Mouse (Mus musculus) CH12.LX (cell line): ENCODE measurements around the gene Fam135a. TPM values are rescaled to one million over a fixed set of nuclear protein-coding genes. Genes with fewer than 3 reads are reported as not detected.

Source experiments
- DNase-seq: peaks from one replicate; pipeline ENCODE4 v3.0.0-alpha.2; 2013; ENCODE audit errors: extremely low read depth
- H3K27ac ChIP-seq: 2 replicates; pipeline ENCODE4 v1.5.1; 2012; ENCODE audit warnings: low read depth, mild to moderate bottlenecking, control low read depth, moderate library complexity; ENCODE audit not compliant: insufficient read depth
- H3K27me3 ChIP-seq: replicated peaks from 2 replicates; pipeline ENCODE3; 2012; ENCODE audit warnings: inconsistent platforms
- H3K36me3 ChIP-seq, 2 experiments: replicated peaks in 1 of 2; 2 replicates each; pipeline versions ENCODE3 to v1.6.1; 2012; ENCODE audit warnings: inconsistent platforms in 1 of 2, low read length in 1 of 2, mild to moderate bottlenecking in 1 of 2, mixed read lengths in 1 of 2, moderate library complexity in 1 of 2; ENCODE audit not compliant: control insufficient read depth in 1 of 2, insufficient read depth in 1 of 2
- H3K4me1 ChIP-seq, 2 experiments: 2 replicates each; pipeline ENCODE4 v1.6.1; 2012; ENCODE audit warnings: inconsistent platforms in 1 of 2, moderate library complexity in 1 of 2; ENCODE audit not compliant: insufficient read depth in 2 of 2, control insufficient read depth in 1 of 2
- H3K4me2 ChIP-seq: 2 replicates; pipeline ENCODE4 v1.6.1; 2012; ENCODE audit warnings: low read depth, mild to moderate bottlenecking, control low read depth; ENCODE audit not compliant: poor library complexity, insufficient read depth, severe bottlenecking
- H3K4me3 ChIP-seq, 3 experiments: fragments of 150-350 bp in 1 of 3; sonication (generic) in 1 of 3; replicated peaks in 1 of 3; 2 replicates each; pipeline versions ENCODE3 to v1.5.1; 2011 to 2012; ENCODE audit warnings: low read depth in 2 of 3, low read length in 2 of 3, mild to moderate bottlenecking in 2 of 3, moderate library complexity in 2 of 3, control low read depth in 1 of 3, improper control_type of control experiment in 1 of 3, inconsistent platforms in 1 of 3, mixed read lengths in 1 of 3; ENCODE audit not compliant: poor library complexity in 1 of 3
- H3K79me2 ChIP-seq: replicated peaks from 2 replicates; pipeline ENCODE4 v1.6.1; 2012; ENCODE audit warnings: mild to moderate bottlenecking, moderate library complexity; ENCODE audit not compliant: control insufficient read depth, poor library complexity, insufficient read depth, severe bottlenecking; ENCODE audit errors: extremely low read depth
- H3K9ac ChIP-seq: 2 replicates; pipeline ENCODE4 v1.6.1; 2012; ENCODE audit warnings: low read depth, mild to moderate bottlenecking, control low read depth, moderate library complexity; ENCODE audit not compliant: insufficient read depth
- H3K9me3 ChIP-seq: replicated peaks from 2 replicates; pipeline ENCODE3; 2012; ENCODE audit warnings: low read length, inconsistent platforms, mixed read lengths
- BHLHE40 ChIP-seq: IDR thresholded peaks from 2 replicates; pipeline ENCODE4 v1.6.1; 2011; ENCODE audit warnings: mild to moderate bottlenecking, low read depth, low read length, improper control_type of control experiment
- CHD2 ChIP-seq: IDR thresholded peaks from 2 replicates; pipeline ENCODE4 v1.6.1; 2011; ENCODE audit warnings: low read length, improper control_type of control experiment
- ELF1 ChIP-seq: IDR thresholded peaks from 2 replicates; pipeline ENCODE4 v1.6.1; 2014; ENCODE audit warnings: low read depth, mild to moderate bottlenecking, inconsistent platforms, low read length, improper control_type of control experiment
- EP300 ChIP-seq: IDR thresholded peaks from 2 replicates; pipeline ENCODE4 v1.6.1; 2011; ENCODE audit warnings: low read length, improper control_type of control experiment
- ETS1 ChIP-seq: conservative IDR thresholded peaks from 2 replicates; pipeline ENCODE4 v1.6.1; 2012; ENCODE audit warnings: low read depth, mild to moderate bottlenecking, inconsistent platforms, low read length, improper control_type of control experiment, moderate library complexity
- GABPA ChIP-seq: IDR thresholded peaks from 2 replicates; pipeline ENCODE4 v1.6.1; 2012; ENCODE audit warnings: low read depth, low read length, improper control_type of control experiment, inconsistent platforms; ENCODE audit not compliant: insufficient replicate concordance
- HCFC1 ChIP-seq: IDR thresholded peaks from 2 replicates; pipeline ENCODE4 v1.6.1; 2012; ENCODE audit warnings: low read depth, mild to moderate bottlenecking, inconsistent platforms, low read length, improper control_type of control experiment
- JUND ChIP-seq: conservative IDR thresholded peaks from 2 replicates; pipeline ENCODE4 v1.6.1; 2011; ENCODE audit warnings: low read depth, low read length, improper control_type of control experiment
- KAT2A ChIP-seq: IDR thresholded peaks from 2 replicates; pipeline ENCODE4 v1.6.1; 2012; ENCODE audit warnings: low read length, improper control_type of control experiment, inconsistent platforms; ENCODE audit not compliant: insufficient replicate concordance
- MAFK ChIP-seq: IDR thresholded peaks from 2 replicates; pipeline ENCODE4 v1.6.1; 2011; ENCODE audit warnings: low read length, improper control_type of control experiment; ENCODE audit not compliant: insufficient replicate concordance
- MAZ ChIP-seq: IDR thresholded peaks from 2 replicates; pipeline ENCODE4 v1.6.1; 2012; ENCODE audit warnings: low read depth, mild to moderate bottlenecking, inconsistent platforms, low read length, improper control_type of control experiment, moderate library complexity
- MEF2A ChIP-seq: IDR thresholded peaks from 2 replicates; pipeline ENCODE4 v1.6.1; 2014; ENCODE audit warnings: low read depth, mild to moderate bottlenecking, inconsistent platforms, low read length, improper control_type of control experiment, borderline replicate concordance
- MXI1 ChIP-seq: IDR thresholded peaks from 2 replicates; pipeline ENCODE4 v1.6.1; 2011; ENCODE audit warnings: mild to moderate bottlenecking, low read depth, low read length, improper control_type of control experiment
- MYC ChIP-seq: IDR thresholded peaks from 2 replicates; pipeline ENCODE4 v1.6.1; 2011; ENCODE audit warnings: low read depth, mild to moderate bottlenecking, improper control_type of control experiment, low read length
- NELFE ChIP-seq: IDR thresholded peaks from 2 replicates; pipeline ENCODE4 v1.6.1; 2011; ENCODE audit warnings: low read depth, low read length, improper control_type of control experiment
- NRF1 ChIP-seq: IDR thresholded peaks from 2 replicates; pipeline ENCODE4 v1.6.1; 2014; ENCODE audit warnings: low read depth, mild to moderate bottlenecking, inconsistent platforms, low read length, improper control_type of control experiment, moderate library complexity
- PAX5 ChIP-seq: IDR thresholded peaks from 2 replicates; pipeline ENCODE4 v1.6.1; 2012; ENCODE audit warnings: low read length, inconsistent platforms, mixed read lengths
- POLR2A ChIP-seq: IDR thresholded peaks from 2 replicates; pipeline ENCODE4 v1.6.1; 2011; ENCODE audit warnings: low read depth, mild to moderate bottlenecking, improper control_type of control experiment, low read length
- POLR2AphosphoS2 ChIP-seq: IDR thresholded peaks from 2 replicates; pipeline ENCODE4 v1.6.1; 2011; ENCODE audit warnings: low read depth, low read length, improper control_type of control experiment
- RAD21 ChIP-seq: IDR thresholded peaks from 2 replicates; pipeline ENCODE4 v1.6.1; 2011; ENCODE audit warnings: low read depth, mild to moderate bottlenecking, low read length, improper control_type of control experiment, moderate library complexity
- RCOR1 ChIP-seq: conservative IDR thresholded peaks from 2 replicates; pipeline ENCODE4 v1.6.1; 2012; ENCODE audit warnings: low read depth, mild to moderate bottlenecking, inconsistent platforms, low read length, improper control_type of control experiment
- SMC3 ChIP-seq: IDR thresholded peaks from 2 replicates; pipeline ENCODE4 v1.6.1; 2011; ENCODE audit warnings: low read depth, low read length, improper control_type of control experiment
- TBP ChIP-seq: conservative IDR thresholded peaks from 2 replicates; pipeline ENCODE4 v1.6.1; 2011; ENCODE audit warnings: low read depth, low read length, improper control_type of control experiment
- TCF12 ChIP-seq: IDR thresholded peaks from 2 replicates; pipeline ENCODE4 v1.6.1; 2014; ENCODE audit warnings: low read depth, mild to moderate bottlenecking, inconsistent platforms, low read length, improper control_type of control experiment
- UBTF ChIP-seq: IDR thresholded peaks from 2 replicates; pipeline ENCODE4 v1.6.1; 2012; ENCODE audit warnings: low read depth, mild to moderate bottlenecking, inconsistent platforms, low read length, improper control_type of control experiment, moderate library complexity
- USF2 ChIP-seq: conservative IDR thresholded peaks from 2 replicates; pipeline ENCODE4 v1.6.1; 2011; ENCODE audit warnings: low read depth, low read length, improper control_type of control experiment
- ZKSCAN1 ChIP-seq: IDR thresholded peaks from 2 replicates; pipeline ENCODE4 v1.6.1; 2012; ENCODE audit warnings: low read depth, inconsistent platforms, low read length, improper control_type of control experiment, borderline replicate concordance
- ZMIZ1 ChIP-seq: IDR thresholded peaks from 2 replicates; pipeline ENCODE4 v1.6.1; 2012; ENCODE audit warnings: low read depth, mild to moderate bottlenecking, inconsistent platforms, low read length, improper control_type of control experiment
- ZNF384 ChIP-seq: IDR thresholded peaks from 2 replicates; pipeline ENCODE4 v1.6.1; 2012; ENCODE audit warnings: low read depth, low read length, improper control_type of control experiment, inconsistent platforms
- dilution Hi-C: fragments of 300-500 bp; cut with MboI; formaldehyde crosslinking; loops from 2 replicates; pipeline ENCODE4 v1.14.3; 2020; ENCODE audit warnings: low sequenced_read_pairs; ENCODE audit not compliant: extremely low pct_unique_long_range_greater_than_20kb, extremely low pct_ligation_motif_present
- in situ Hi-C: fragments of 300-500 bp; cut with MboI; formaldehyde crosslinking; loops from 3 replicates; pipeline ENCODE4 v1.14.3; 2019; ENCODE audit warnings: low sequenced_read_pairs, low pct_ligation_motif_present, low pct_unique_long_range_greater_than_20kb, mixed read lengths
- polyA plus RNA-seq: library from polyadenylated mRNA; unstranded; fragments of >175 nt; gene quantifications from 2 replicates; pipeline ENCODE4 v1.2.1, GENCODE M21; 2012; ENCODE audit warnings: low read depth; ENCODE audit not compliant: insufficient read length
- total RNA-seq, 2 experiments: library from RNA; depleted of rRNA; stranded (reverse); fragments of 300-350 nt in 1 of 2; fragments of >200 nt in 1 of 2; gene quantifications; 2 replicates each; pipeline ENCODE4 v1.2.3; 2012 to 2014

The Fam135a gene
- total and polyA plus RNA-seq, 3 experiments = 1.5 to 2.1 (median 2.0) TPM

DNA sequence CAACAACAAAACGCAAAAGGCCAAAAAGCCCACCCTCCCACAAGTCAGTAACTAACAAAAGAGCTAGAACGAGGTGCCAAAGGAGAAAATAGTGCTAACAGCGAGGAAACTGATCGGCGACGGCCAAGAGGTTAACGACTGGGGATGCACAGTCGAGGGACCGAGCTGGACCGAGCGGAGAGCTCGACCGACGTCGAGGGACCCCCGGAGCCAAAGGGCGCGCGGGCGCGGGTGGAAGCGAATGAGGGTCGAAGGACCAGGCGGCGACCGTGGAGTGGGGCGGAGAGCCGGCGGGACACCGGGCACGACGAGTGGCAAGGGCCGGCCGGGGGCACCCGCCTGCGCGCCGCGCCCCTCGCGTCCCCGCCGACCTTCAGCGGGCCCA is 608 bp downstream of the Fam135a start:
- Histone ChIP-seq H3K9me3 (peaks cover 11% of the 10 kb centered on the region), H3K9ac (no peak overlapping the region), H3K27ac (no peak overlapping the region), H3K36me3 (no peaks in the 10 kb centered on the region), H3K4me1 (peaks cover 13 to 18% of the 10 kb centered on the region in 2 experiments), H3K4me3 (no peak overlapping the region), H3K27me3 (no peaks in the 10 kb centered on the region), H3K4me2 (no peak overlapping the region), H3K79me2 (no peaks in the 10 kb centered on the region)
- in situ Hi-C loops (no loop called here), dilution Hi-C loops (no loop called here)
- TF ChIP-seq TBP = no peak
- no peak for TF ChIP-seq TCF12
- no peak for TF ChIP-seq CHD2
- TF ChIP-seq ZKSCAN1 = no peak
- TF ChIP-seq MAZ = no peak
- no peak for TF ChIP-seq POLR2AphosphoS2
- no peak for TF ChIP-seq ELF1
- no peak for TF ChIP-seq NELFE
- TF ChIP-seq KAT2A = no peak
- no peak for TF ChIP-seq ETS1
- no peak for TF ChIP-seq BHLHE40
- TF ChIP-seq MXI1 = no peak
- TF ChIP-seq PAX5 = no peak
- no peak for TF ChIP-seq RCOR1
- no peak for TF ChIP-seq RAD21
- no peak for TF ChIP-seq JUND
- TF ChIP-seq UBTF = no peak
- TF ChIP-seq SMC3 = no peak
- TF ChIP-seq NRF1 = no peak
- TF ChIP-seq MEF2A = no peak
- DNase-seq = no peak

DNA sequence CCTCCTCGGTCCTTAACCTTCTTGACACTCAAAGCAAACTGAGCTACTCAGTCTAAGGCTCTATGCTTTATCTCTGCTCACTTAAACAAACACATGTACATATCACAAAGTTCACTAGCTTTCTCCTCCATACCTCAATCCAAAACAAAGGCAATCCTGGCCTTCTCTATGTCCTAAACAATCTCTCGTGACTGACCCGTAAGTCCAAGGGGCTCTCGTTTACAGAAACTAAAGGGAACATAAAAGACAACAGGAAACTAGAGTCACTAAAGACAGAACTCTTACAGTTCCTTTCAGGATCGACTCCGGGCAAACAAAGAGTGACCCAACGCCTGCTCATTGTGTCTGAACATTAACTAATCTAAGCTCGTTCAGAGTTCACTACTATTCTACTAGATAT is 2.6 kb downstream of the Fam135a start:
- Histone ChIP-seq H3K4me2 (no peak overlapping the region), H3K27me3 (no peaks in the 10 kb centered on the region)
- dilution Hi-C loops = no loop called here

More for the DNA sequence above, 2.6 kb downstream of the Fam135a start:
- Histone ChIP-seq H3K36me3 (no peaks in the 10 kb centered on the region), H3K9me3 (peaks cover 11% of the 10 kb centered on the region), H3K4me3 (no peak overlapping the region), H3K4me1 (peaks cover 6 to 13% of the 10 kb centered on the region in 2 experiments; a peak in 3 of 4 replicates), H3K79me2 (no peaks in the 10 kb centered on the region), H3K9ac (no peak overlapping the region), H3K27ac (no peak overlapping the region)
- DNase-seq = no peak
- in situ Hi-C loops = no loop called here
- TF ChIP-seq MAFK = no peak
- TF ChIP-seq HCFC1 = no peak
- no peak for TF ChIP-seq ZNF384
- TF ChIP-seq ZMIZ1 = no peak
- TF ChIP-seq RAD21 = no peak
- no peak for TF ChIP-seq NELFE
- TF ChIP-seq TCF12 = no peak
- no peak for TF ChIP-seq EP300
- no peak for TF ChIP-seq USF2
- no peak for TF ChIP-seq ZKSCAN1
- no peak for TF ChIP-seq GABPA
- TF ChIP-seq MYC = no peak
- no peak for TF ChIP-seq MXI1
- no peak for TF ChIP-seq RCOR1
- TF ChIP-seq KAT2A = no peak
- no peak for TF ChIP-seq BHLHE40
- TF ChIP-seq MEF2A = no peak
- no peak for TF ChIP-seq POLR2A
- TF ChIP-seq JUND = no peak
